Mouse (Mus musculus): Measurements from ENCODE around the gene Gm17662.

The Gm17662 gene

GRCm38 (mm10) chr4:104857029-104857428 lies at the start of gene Gm17662:
Gene Gm17662, plus strand, starts transcription at chr4:104857329.
- DNase-seq (ENCODE audit: low spot score), result no peak

- no peak for DNase-seq (ENCODE audit: low spot score)
These were observed 46.3 kb upstream of the Gm17662 start for GRCm38 (mm10) chr4:104810710-104811286.

GRCm38 (mm10) chr4:104813617-104814016 lies 43.5 kb upstream of the Gm17662 start:
- DNase-seq (ENCODE audit: low spot score), result no peak

- no peak for DNase-seq (ENCODE audit: low spot score)
These were observed 40.5 kb upstream of the Gm17662 start for GRCm38 (mm10) chr4:104816519-104817232.

GRCm38 (mm10) chr4:104817509-104817908 lies 39.6 kb upstream of the Gm17662 start:
- DNase-seq (ENCODE audit: low spot score), result no peak

- no peak for DNase-seq (ENCODE audit: low spot score)
These were observed 38.1 kb upstream of the Gm17662 start for GRCm38 (mm10) chr4:104818986-104819385.

DNA sequence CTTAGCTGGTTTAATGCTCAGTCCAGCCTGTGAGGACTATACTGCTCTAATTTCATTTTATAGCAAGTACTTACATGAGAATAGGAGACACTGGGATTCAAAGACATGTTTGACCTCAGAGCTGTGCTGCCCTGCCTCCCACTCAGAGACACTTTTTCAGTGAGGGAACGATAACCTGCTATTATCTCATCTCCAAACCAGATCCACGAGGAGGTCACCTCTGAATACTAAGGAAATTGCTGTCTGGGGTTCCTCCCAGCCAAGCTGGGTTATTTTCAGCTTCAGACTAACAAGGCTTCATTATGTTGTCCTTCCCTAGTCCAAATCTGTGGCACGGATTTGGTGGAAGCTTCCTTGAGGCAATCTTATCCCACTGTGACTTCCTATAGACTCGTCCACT lies 37.2 kb upstream of the Gm17662 start:
- no peak for DNase-seq (ENCODE audit: low spot score)

- no peak for DNase-seq (ENCODE audit: low spot score)
These were observed 33.5 kb upstream of the Gm17662 start for GRCm38 (mm10) chr4:104823597-104824101.

DNA sequence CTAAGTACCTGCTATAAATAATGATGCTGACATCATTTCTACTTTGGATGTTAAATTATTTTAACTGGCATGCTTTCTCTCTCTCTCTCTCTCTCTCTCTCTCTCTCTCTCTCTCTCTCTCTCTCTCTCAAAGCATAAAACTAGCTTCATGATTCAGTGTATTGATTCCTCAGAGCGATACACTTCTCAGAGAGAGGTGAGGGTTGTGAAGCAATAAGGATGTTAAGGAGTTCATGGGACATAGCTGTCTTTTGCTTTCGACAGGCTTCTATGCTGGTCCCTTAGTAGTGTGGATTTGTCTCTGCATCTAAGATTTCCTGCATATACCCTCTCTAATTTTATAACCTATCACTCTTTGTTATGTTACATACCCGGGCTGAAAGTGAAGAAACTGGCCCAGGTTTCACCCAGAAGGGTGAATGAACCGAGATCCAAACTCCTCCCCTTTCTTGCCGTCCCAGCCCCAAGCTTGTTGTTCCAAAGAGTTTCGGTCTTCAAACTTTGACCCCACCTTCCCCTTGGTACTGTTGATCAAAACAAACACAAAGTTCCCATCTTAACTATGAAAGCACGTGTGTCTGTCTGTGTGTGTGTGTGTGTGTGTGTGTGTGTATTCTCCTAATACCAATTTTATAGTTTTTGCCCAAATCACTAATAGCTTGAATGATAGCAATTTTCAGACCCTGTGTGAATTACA lies 32.6 kb upstream of the Gm17662 start:
- DNase-seq (ENCODE audit: low spot score), result no peak

DNA sequence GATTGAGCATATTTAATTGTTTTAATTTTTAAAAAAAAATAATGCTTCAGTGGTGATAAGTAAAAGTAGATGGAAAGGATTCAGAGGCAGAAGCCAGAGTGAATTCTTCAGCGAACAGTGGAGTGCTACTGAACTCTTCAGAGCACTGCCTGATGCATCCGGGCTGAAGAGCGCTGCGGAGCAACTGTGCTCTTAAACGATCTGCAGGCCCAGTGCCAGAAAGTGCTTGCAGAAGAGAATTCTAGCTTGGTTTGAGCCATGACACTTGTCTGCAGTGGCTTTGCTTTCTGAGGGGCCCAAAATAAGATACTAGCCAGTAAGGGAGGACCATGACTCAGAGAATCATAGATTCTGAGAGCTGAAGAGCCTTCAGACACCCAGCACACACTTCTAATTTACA lies 28.2 kb upstream of the Gm17662 start:
- no peak for DNase-seq (ENCODE audit: low spot score)

DNA sequence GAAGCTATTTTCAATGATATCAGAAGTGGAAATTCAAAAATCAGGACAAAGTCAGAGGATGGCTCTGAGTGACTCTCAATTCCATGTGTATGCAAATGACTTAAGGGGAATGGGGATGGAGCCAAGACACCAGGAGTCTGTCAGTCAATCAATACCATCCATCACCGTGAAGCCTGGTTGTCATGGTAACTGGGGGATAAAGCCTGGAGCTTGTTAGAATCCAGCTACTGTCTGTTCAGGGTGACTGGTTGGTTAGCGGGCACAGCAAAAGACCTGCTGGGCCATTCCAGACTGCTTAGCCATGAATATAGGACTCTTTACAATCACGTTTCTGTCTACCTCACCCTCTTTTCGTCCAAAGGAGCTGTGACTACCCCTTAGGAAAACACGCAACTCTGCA lies 22.0 kb upstream of the Gm17662 start:
- DNase-seq (ENCODE audit: low spot score), result no peak

- DNase-seq (ENCODE audit: low spot score), result no peak
These were observed 18.8 kb upstream of the Gm17662 start for GRCm38 (mm10) chr4:104838342-104838741.

DNA sequence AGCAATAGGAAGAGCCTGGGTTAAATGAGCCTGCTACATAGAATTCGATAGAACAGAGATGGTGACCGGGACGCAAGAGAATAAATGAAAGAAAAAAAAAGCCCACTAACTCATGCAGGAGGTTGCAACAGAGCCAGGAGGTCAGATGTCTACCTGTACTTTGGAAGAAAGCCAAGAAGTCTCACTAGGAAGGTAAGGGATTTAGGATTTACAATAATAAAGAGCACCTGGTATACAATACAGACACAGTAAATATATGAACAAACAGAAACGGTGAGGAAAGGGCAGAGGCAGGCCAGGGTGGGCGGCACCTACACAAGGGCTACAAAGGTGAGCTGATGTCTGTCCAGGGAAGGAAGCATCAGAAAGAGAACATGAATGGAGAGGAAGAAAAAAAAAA lies 14.9 kb upstream of the Gm17662 start:
- DNase-seq (ENCODE audit: low spot score), result no peak

DNA sequence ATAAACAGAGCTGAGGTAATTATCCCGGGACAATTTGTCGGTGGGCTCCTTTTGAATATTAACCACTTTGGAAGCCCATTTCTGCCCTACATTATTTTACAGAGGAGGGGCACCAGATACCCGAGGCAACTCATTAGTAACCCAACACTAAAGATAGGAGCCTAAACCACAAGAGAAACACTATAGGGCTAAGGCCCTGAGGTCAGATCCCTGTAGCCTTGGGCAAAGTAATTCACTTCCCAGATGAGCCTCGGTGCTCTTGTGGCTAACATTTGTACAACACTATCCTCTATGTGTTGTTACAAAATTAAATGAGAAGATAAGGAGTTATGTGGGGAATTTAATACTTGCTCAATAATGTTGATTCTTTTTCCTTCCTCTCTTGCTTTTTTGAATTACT lies 13.6 kb upstream of the Gm17662 start:
- no peak for DNase-seq (ENCODE audit: low spot score)

DNA sequence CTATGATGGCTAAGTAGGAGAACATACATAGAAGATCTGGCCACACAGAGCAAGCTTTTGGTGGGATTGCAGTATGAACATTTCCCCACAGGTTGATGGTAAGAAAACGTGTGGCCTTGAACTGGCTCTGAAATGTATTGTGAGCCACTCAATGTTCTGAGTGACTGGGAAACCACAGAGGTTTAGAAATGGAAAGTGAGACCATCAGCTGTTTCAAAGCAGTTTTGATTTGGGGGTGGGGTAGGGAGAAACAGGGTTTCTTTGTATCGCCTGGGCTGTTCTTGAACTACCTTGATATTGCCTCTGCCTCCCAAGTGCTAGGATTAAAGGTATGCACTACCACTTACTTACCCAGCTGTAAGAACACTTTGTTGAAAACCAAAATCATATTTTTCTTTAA lies 1.9 kb upstream of the Gm17662 start:
- no peak for DNase-seq (ENCODE audit: low spot score)

DNA sequence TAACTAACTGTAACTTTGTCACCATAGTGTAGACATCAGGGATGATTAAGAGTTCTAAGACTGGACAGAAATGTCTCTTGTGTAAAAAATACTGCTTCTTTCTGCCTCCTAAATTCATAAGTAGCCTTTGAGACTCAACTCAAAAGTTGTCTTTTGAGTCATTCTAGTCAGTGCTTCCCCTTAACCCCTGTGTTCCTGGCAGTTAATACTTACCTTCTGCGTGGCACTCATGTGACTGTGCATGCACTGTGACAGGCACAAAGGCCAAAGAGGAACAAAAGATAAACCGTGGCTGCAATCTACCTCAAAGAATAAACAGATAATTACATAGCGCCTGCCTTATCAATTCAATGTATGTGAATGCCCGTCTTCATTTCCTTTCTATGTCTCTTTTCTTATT lies 694 bp downstream of the Gm17662 start:
- no peak for DNase-seq (ENCODE audit: low spot score)

DNA sequence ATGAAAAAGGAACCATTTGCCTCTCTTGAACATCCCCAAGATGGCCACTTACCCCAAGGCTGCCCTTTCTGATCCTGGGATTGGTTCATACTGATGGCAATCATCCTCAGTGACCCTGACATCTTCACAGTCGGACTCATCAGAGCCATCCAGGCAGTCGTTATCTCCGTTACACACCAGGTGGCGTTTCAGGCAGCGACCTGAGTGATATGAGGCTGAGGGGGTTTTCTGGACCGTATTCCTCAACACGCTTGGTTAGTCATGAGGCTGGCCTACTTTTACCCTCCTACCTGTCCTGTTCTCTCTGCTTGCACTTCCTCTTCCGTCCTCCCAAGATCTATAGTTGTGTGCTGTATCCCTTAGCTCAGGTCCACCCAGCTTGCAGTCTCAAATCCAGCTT lies 4.1 kb downstream of the Gm17662 start:
- no peak for DNase-seq (ENCODE audit: low spot score)

DNA sequence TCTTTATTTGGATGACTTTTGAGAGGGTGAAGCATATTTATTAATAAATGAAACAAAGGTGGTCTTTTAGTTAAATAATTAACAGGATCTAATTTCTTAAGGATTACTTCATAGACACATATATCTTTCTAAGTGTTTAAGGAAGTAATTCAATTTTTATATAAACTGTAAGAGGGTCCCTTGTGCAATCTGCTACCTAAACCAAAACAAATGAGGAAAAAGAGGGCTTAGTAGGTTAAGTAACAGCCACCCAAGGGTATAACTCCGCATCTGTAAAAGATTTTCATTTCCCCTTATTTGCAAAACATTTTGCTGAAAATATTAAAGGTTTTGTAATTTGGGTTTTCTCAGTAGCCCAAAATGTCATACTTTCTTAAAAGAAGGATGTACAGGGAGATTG lies 7.3 kb downstream of the Gm17662 start:
- DNase-seq (ENCODE audit: low spot score), result no peak

DNA sequence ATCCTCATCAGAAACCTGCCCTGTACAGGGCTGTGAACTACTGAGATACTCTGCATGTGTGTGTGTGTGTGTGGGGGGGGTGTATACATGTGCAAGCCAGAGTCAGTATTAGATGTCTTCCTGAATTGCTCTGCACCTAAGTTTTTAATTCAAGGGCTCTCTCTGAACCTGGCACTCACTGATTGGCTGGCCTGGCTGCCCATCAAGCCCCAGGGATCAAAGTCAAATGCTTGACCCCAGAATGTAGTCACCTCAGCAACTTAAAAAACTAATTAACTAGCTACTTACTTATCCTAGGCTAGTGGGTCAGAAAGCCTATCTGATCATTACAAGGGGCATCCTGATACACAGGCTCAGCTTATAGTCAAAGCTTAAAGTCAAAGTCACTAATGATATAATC lies 12.5 kb downstream of the Gm17662 start:
- DNase-seq (ENCODE audit: low spot score), result no peak

GRCm38 (mm10) chr4:104870196-104870595 lies 13.1 kb downstream of the Gm17662 start:
- no peak for DNase-seq (ENCODE audit: low spot score)

GRCm38 (mm10) chr4:104875832-104876231 lies 18.7 kb downstream of the Gm17662 start:
- no peak for DNase-seq (ENCODE audit: low spot score)

GRCm38 (mm10) chr4:104876323-104876722 lies 19.2 kb downstream of the Gm17662 start, which contains the start of gene C8a:
Gene C8a, minus strand, starts transcription at chr4:104876398.
- DNase-seq (ENCODE audit: low spot score), result no peak

DNA sequence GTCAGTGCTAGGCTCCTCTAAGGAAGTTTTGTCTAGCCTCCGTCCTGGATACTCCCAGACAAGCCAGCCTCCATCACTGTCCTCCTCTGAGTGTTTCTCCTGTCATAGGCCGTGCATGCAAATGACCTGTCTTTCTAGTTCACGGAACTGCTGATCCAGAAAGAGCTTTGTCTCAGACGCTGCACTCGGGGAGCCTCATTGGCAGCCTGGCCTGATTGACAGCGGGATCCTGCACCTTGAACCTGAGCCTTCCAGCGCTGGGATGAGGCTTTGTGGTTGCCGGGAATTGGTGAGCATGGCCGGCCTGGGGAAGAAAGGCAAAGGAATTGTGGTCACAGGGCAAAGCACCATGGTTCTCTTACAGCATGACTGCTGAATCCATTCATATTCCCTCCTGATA lies 30.4 kb downstream of the Gm17662 start:
- no peak for DNase-seq (ENCODE audit: low spot score)
